Mouse (Mus musculus): Measurements from ENCODE around the gene Lypd3. TPM values are rescaled to one million over a fixed set of nuclear protein-coding genes. Genes with fewer than 3 reads are reported as not detected.
"Not testable (repeated sequence)": the region's sequence is repeated elsewhere in the genome, so short reads cannot be mapped to it uniquely, and the experiment has no call there.

Gene Lypd3
- polyA plus RNA-seq, 1 experiment from 2014 or later, result 42.2 TPM

DNA sequence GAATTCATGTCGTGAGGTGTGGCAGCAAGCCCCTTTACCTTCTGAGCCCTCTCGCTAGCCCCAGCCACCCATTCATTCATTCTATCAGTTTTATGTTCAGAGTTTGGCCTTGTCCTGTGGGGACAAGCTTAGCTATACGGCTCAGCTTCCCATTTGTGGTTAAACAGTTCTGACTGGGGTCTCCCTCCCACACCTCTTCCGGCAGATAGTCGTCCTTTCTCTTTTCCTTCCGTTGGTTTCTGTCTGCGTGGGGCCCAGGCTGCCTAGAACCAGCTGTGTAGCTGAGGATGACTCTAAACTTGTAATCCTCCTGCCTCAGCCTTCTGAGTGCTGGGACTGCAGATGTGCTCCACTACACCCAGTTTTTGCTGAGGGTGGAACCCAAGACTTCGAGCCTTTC is 18.6 kb upstream of the Lypd3 start:
- H3K4me2 ChIP-seq, result no peak overlapping the region
- H3K4me1 ChIP-seq, result peaks cover under 1% of the 10 kb centered on the region; the same call in 1 of the 2 replicates
- no peak overlapping the region for H3K4me3 ChIP-seq (replicated peaks)
- no peak overlapping the region for H3K27ac ChIP-seq
- H3K9ac ChIP-seq, result no peak overlapping the region
- ATAC-seq (ENCODE audit: insufficient read depth, low FRiP score, low read depth), result no peak
- peaks cover 4% of the 10 kb centered on the region; the same call in 1 of the 2 replicates for H3K36me3 ChIP-seq
- H3K27me3 ChIP-seq (replicated peaks), result 0 out of 2 replicates have a peak, but pooled peaks cover 2% of the 10 kb centered on the region
- WGBS, result 70% methylated on average over 8 of the region's 8 CpGs
- no peaks in the 10 kb centered on the region for H3K9me3 ChIP-seq

DNA sequence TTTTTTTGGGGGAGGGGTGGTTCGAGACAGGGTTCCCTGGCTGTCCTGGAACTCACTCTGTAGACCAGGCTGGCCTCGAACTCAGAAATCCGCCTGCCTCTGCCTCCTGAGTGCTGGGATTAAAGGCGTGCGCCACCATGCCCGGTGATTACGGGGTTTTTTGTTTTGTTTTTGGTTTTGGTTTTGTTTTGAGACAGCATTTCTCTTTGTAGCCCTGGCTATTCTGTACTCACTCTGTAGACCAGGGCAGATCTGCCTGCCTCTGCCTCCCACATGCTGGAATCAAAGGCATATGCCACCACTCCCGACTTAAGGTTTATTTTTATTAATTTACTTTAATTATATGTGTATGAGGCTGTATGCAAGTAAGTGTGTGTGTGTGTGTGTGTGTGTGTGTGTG is 18.0 kb upstream of the Lypd3 start:
- not testable (repeated sequence) for H3K4me2 ChIP-seq; H3K9me3 ChIP-seq; H3K36me3 ChIP-seq; H3K4me3 ChIP-seq (replicated peaks); H3K9ac ChIP-seq; H3K4me1 ChIP-seq; H3K27me3 ChIP-seq (replicated peaks); ATAC-seq (ENCODE audit: insufficient read depth, low FRiP score, low read depth); H3K27ac ChIP-seq
- 89% methylated on average over 8 of the region's 8 CpGs for WGBS

DNA sequence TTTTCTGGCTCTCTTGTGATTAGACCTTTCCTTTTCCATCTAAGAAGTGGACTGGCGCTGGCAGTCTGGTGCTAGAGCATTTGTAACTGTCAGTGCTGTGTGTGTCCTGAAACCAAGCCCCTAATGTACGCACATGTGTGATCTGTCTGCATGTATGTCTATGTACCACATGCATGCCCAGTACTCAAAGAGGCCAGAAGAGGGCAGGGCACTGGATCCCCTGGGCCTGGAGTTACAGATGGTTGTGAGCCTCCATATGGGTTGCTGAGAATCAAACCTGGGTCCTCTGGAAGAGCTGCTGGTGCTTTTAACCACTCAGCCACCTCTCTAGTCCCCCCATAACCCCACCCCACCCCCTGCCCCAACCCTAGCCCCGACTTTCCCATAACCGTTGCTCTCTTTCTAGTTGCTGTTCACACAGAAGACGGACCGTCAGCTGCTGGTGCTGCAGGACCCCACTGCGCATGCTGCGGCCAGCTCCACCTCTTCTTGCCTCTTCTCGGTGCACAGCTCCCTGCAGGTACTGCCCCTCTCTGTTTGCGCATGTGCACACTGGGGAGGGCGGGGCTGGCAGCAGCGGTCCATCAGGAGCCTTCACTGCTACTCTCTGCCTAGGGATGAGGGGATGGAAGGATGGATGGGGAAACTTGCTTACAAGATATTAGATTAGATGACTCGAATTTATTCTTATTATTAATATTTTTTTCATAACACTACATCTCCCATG is 16.5 kb upstream of the Lypd3 start:
- WGBS, result 62% methylated on average over 13 of the region's 13 CpGs
- H3K9me3 ChIP-seq, result no peaks in the 10 kb centered on the region
- H3K4me2 ChIP-seq, result no peak overlapping the region
- no peak overlapping the region for H3K9ac ChIP-seq
- no peaks in the 10 kb centered on the region for H3K27me3 ChIP-seq (replicated peaks)
- ATAC-seq (ENCODE audit: insufficient read depth, low FRiP score, low read depth), result no peak
- no peak overlapping the region for H3K4me3 ChIP-seq (replicated peaks)
- peaks cover 9% of the 10 kb centered on the region; the same call in 1 of the 2 replicates for H3K36me3 ChIP-seq
- H3K27ac ChIP-seq, result no peak overlapping the region
- H3K4me1 ChIP-seq, result no peaks in the 10 kb centered on the region

DNA sequence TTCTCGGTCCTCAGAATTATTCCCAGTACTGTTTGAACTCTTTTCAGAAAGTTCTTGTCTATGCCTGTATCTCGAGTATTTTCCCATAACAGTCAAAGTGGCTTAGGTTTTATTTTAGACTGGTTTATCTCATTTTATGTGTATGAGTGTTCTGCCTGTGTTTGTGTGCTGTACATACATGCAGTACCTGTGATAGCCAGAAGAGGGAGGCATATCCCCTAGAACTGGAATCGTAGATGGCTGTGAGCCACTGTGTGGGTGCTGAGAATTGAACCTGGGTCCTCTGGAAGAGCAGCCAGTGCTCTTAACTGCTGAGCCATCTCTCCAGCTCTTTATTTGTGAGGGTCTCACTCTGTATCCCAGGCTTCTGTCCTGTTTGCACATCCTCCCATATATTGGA is 15.2 kb upstream of the Lypd3 start:
- Histone ChIP-seq H3K36me3 (peaks cover 9% of the 10 kb centered on the region; the same call in 1 of the 2 replicates), H3K9me3 (no peaks in the 10 kb centered on the region), H3K4me2 (no peak overlapping the region), H3K4me3 (replicated peaks) (no peak overlapping the region), H3K4me1 (no peaks in the 10 kb centered on the region), H3K27me3 (replicated peaks) (no peaks in the 10 kb centered on the region), H3K9ac (no peak overlapping the region), H3K27ac (no peak overlapping the region)
- no peak for ATAC-seq (ENCODE audit: insufficient read depth, low FRiP score, low read depth)
- 81% methylated on average over 3 of the region's 3 CpGs for WGBS

DNA sequence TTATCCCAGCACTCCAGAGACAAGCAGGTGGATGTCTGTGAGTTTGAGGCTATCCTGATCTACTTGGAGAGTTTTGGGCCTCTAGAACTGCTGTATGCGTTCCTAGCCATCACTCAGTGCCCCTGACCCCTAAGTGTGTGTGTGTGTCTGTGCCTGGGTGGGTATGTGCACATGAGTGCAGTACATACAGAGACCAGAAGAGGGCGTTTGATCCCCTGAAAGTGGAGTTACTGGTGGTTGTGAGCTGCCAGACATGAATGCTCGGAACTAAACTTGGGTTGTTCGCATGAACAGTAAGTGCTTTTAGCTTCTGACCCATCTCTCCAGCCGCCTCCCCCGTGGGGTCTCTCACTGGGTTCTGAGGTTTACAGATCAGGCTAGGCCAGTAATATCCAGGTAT is 13.4 kb upstream of the Lypd3 start:
- Histone ChIP-seq H3K4me1 (no peaks in the 10 kb centered on the region), H3K27me3 (replicated peaks) (no peaks in the 10 kb centered on the region), H3K9me3 (no peaks in the 10 kb centered on the region), H3K4me2 (no peak overlapping the region), H3K9ac (no peak overlapping the region), H3K36me3 (peaks cover 9% of the 10 kb centered on the region; the same call in 1 of the 2 replicates), H3K4me3 (replicated peaks) (no peak overlapping the region), H3K27ac (no peak overlapping the region)
- 83% methylated on average over 6 of the region's 6 CpGs for WGBS
- no peak for ATAC-seq (ENCODE audit: insufficient read depth, low FRiP score, low read depth)

DNA sequence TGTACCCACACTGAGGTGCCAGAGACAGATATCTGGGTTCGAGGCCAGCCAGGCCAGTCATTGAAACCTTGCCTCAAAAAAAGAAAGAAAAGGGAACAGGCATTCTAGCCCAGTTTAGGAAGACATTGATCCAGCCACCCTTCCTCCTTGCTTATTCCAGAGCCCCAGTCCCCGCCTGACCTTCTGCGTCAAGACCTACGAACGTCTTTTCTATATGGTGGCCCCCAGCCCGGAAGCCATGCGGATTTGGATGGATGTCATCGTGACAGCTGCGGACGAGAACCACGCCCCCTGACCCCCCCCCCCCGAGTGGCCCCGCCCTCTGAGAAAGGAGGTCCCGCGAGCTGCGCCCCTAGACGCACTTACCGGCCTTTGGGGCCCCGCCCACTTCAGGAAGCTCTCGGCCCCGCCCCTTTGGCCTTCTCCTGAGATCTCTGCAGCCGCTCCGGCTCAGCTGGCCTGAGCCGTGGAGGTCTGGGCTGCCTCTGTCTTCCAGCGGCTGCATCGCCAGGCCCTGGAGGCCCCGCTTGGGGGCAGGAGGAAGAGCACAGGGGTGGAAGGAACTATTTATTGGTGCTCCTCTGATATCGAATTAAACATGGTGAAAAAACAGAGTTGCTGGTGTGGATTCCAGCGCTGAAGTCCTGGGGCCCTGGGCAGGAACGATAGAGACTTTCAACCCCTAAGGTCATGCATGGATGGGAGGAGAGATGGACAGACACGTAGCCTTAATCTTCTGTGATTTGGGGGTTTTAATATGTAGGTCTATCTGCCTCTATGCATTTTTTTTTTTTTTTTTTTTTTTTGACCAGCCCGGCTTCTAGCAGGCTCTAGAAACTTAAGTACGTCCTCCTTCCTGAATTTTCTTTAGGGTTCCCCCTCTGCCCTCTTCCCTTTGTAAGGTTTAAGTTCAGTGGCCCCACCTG is 7.4 kb upstream of the Lypd3 start:
- H3K4me1 ChIP-seq, result no peaks in the 10 kb centered on the region
- H3K27ac ChIP-seq, result peak overlapping the region; percentile 75
- WGBS, result 9% methylated on average over 31 of the region's 33 CpGs
- no peaks in the 10 kb centered on the region for H3K36me3 ChIP-seq
- H3K4me3 ChIP-seq (replicated peaks), result peak overlapping the region; percentile 32
- peak overlapping the region; percentile 60 for H3K4me2 ChIP-seq
- peak; percentile 89 for ATAC-seq (ENCODE audit: insufficient read depth, low FRiP score, low read depth)
- no peaks in the 10 kb centered on the region for H3K27me3 ChIP-seq (replicated peaks)
- no peak overlapping the region for H3K9ac ChIP-seq
- no peaks in the 10 kb centered on the region for H3K9me3 ChIP-seq

DNA sequence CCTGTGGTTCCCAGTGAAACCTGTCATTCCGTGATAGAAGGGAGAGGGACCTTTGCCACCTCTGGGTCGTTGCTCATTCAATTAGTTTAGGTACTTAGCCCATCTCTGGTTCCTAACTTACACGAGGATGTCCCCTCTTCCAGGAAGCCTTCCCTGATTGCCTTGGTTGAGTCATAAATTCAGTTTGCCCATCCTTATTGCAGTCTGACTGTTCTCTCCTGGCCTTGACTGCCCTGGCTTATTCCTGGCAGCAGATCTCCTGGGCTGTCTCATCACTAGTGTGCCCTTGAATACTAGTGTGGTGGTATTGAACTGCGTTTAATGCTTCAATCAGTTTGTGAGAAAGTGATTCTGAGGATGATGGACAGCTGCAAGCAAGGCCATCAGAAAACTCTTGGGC is 6.7 kb upstream of the Lypd3 start:
- H3K27ac ChIP-seq, result peak overlapping the region; percentile 26; the same call in 1 of the 2 replicates
- no peak for ATAC-seq (ENCODE audit: insufficient read depth, low FRiP score, low read depth)

DNA sequence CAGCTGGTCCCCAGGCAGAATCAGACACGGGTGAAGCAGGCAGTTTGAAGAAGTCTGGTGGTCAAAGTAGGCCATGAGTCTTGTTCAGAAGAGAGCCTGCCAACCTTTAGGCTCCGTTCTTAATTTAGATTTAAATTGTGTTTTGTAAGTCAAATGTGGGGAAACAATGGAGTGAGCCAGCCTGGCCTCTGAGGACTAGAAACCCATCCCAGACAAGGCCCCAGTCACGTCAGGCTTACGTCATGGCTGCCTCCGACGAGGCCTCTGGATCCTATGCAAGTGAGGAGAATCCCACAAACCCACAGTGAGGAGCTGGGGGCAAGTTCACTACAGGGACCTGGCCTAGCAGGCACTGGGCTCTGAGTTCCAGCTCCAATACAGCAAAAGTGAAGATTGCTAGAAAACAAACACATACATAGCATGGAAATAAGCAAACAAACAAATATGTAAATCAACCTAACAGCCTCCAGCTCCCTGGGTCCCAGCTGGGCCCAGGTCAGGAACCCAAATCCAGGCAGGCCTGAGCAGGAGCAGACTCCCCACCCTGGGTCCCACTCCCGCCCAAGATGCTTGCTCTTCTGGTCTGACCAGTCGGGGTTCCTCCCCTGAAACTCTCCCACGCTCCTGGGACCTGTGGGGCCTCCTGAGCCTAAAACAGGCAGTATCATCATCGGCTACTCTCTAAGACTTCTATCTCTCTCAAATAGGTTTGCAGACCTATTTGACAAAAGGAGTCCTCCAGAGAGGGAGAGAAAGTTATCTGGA is 6.1 kb upstream of the Lypd3 start:
- 69% methylated on average over 10 of the region's 10 CpGs for WGBS
- Histone ChIP-seq H3K4me3 (replicated peaks) (no peak overlapping the region), H3K9me3 (no peaks in the 10 kb centered on the region), H3K4me2 (no peak overlapping the region), H3K27me3 (replicated peaks) (no peaks in the 10 kb centered on the region), H3K27ac (peak overlapping the region; percentile 26; the same call in 1 of the 2 replicates), H3K36me3 (no peaks in the 10 kb centered on the region), H3K4me1 (no peaks in the 10 kb centered on the region), H3K9ac (no peak overlapping the region)
- ATAC-seq (ENCODE audit: insufficient read depth, low FRiP score, low read depth), result no peak

More for the DNA sequence above, 6.7 kb upstream of the Lypd3 start:
- Histone ChIP-seq H3K9ac (no peak overlapping the region), H3K36me3 (no peaks in the 10 kb centered on the region), H3K27me3 (replicated peaks) (no peaks in the 10 kb centered on the region), H3K9me3 (no peaks in the 10 kb centered on the region), H3K4me3 (replicated peaks) (no peak overlapping the region), H3K4me2 (0 out of 2 replicates have a peak overlapping the region, but pooled peaks have one; percentile 60), H3K4me1 (no peaks in the 10 kb centered on the region)
- WGBS, result 69% methylated on average over 4 of the region's 4 CpGs

DNA sequence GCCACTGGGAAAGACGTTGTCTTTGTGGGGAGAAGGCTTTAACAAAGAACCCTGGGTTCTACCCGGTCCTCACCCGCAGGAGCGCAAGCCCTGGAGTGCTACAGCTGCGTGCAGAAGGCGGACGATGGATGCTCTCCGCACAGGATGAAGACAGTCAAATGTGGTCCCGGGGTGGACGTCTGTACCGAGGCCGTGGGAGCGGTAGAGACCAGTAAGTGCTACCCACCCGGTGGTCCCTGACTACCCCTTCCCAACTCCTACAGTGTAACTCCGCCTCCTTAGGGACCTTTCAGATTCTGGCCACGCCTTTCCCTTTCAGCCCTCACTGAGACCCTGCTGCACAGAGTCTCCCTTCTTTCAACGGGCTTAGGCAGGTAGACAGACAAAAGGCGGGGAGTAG is 696 bp downstream of the Lypd3 start:
- peak overlapping the region; percentile 90 for H3K4me2 ChIP-seq
- no peaks in the 10 kb centered on the region for H3K36me3 ChIP-seq
- H3K4me1 ChIP-seq, result 0 out of 2 replicates have a peak, but pooled peaks cover 5% of the 10 kb centered on the region
- 2% methylated on average over 18 of the region's 18 CpGs for WGBS
- H3K4me3 ChIP-seq (replicated peaks), result peak overlapping the region; percentile 39
- ATAC-seq (ENCODE audit: insufficient read depth, low FRiP score, low read depth), result no peak
- no peak overlapping the region for H3K27ac ChIP-seq
- H3K27me3 ChIP-seq (replicated peaks), result peaks cover 37% of the 10 kb centered on the region
- H3K9ac ChIP-seq, result no peak overlapping the region
- H3K9me3 ChIP-seq, result no peaks in the 10 kb centered on the region

DNA sequence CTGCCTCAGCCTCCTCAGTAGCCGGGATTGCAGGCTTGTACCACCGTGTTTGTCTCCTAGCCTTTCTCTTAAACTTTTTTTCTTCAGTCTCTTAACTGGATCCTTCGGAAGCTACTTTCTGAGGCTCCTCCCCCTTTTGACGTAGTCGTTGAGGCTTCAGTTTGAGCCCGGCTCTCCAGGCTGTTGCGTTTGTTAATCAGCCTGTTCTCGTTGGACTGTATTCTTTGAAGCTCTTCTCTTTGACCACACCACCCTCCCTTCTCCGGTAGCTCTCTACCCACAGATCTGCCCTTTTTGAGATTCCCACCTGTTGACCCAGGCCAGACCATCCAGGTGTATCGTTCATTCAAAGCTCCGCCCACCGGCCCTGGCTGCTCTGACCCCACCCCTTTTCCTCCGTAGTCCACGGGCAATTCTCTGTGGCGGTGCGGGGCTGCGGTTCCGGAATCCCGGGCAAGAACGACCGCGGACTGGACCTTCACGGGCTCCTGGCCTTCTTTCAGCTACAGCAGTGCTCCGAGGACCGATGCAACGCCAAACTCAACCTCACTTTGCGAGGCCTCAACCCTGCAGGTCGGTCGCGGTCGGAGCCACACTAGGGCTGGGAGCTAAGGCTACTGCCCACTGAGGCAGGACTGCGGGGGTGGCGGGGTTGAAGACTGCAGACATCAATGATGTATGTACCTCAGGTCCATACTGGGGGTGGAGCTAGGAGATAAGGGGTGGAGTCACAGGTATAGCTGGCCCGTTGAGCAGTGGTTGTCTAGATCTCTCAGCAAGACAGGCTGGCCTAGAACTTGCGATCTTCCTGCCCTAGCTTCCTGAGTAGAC is 1.9 kb downstream of the Lypd3 start:
- Histone ChIP-seq H3K9me3 (no peaks in the 10 kb centered on the region), H3K27me3 (replicated peaks) (peaks cover 37% of the 10 kb centered on the region)
- WGBS, result 3% methylated on average over 35 of the region's 35 CpGs

DNA sequence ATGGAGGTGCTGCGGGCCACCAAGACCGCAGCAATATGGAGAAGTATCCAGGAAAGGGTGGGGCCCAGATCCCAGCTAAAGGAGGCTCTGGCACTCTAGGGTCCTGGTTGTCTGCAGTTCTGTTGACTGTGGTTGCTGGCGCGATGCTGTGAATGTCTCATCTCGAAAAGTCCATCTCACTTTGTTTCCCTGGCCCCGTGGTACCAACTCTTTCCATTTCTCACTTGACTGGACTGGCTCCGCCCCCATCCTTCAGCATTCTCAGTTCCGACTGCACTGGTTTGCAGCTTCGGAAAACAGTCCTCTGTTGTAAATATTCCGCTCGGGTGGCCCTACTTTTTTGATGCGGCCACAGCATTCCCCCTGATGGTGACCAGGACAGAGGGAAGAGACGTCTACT is 4.1 kb downstream of the Lypd3 start:
- 61% methylated on average over 13 of the region's 13 CpGs for WGBS
- no peak overlapping the region for H3K27ac ChIP-seq

More for the DNA sequence above, 1.9 kb downstream of the Lypd3 start:
- peak overlapping the region; percentile 39 for H3K4me3 ChIP-seq (replicated peaks)
- ATAC-seq (ENCODE audit: insufficient read depth, low FRiP score, low read depth), result 0 out of 2 replicates have a peak, but pooled peaks have one; percentile 10
- 0 out of 2 replicates have a peak, but pooled peaks cover 5% of the 10 kb centered on the region for H3K4me1 ChIP-seq
- no peak overlapping the region for H3K9ac ChIP-seq
- H3K36me3 ChIP-seq, result no peaks in the 10 kb centered on the region
- H3K4me2 ChIP-seq, result peak overlapping the region; percentile 90
- no peak overlapping the region for H3K27ac ChIP-seq

More for the DNA sequence above, 4.1 kb downstream of the Lypd3 start:
- Histone ChIP-seq H3K4me3 (replicated peaks) (no peak overlapping the region), H3K4me1 (0 out of 2 replicates have a peak, but pooled peaks cover 5% of the 10 kb centered on the region), H3K4me2 (no peak overlapping the region), H3K36me3 (no peaks in the 10 kb centered on the region), H3K27me3 (replicated peaks) (peaks cover 37% of the 10 kb centered on the region), H3K9me3 (no peaks in the 10 kb centered on the region), H3K9ac (no peak overlapping the region)
- no peak for ATAC-seq (ENCODE audit: insufficient read depth, low FRiP score, low read depth)
